Mouse (Mus musculus): ENCODE results near the gene Il31ra. TPM values are rescaled to one million over a fixed set of nuclear protein-coding genes. Genes with fewer than 3 reads are reported as not detected.

The Il31ra gene
- polyA plus RNA-seq, 1 experiment from 2014 or later = 0.22 TPM

DNA sequence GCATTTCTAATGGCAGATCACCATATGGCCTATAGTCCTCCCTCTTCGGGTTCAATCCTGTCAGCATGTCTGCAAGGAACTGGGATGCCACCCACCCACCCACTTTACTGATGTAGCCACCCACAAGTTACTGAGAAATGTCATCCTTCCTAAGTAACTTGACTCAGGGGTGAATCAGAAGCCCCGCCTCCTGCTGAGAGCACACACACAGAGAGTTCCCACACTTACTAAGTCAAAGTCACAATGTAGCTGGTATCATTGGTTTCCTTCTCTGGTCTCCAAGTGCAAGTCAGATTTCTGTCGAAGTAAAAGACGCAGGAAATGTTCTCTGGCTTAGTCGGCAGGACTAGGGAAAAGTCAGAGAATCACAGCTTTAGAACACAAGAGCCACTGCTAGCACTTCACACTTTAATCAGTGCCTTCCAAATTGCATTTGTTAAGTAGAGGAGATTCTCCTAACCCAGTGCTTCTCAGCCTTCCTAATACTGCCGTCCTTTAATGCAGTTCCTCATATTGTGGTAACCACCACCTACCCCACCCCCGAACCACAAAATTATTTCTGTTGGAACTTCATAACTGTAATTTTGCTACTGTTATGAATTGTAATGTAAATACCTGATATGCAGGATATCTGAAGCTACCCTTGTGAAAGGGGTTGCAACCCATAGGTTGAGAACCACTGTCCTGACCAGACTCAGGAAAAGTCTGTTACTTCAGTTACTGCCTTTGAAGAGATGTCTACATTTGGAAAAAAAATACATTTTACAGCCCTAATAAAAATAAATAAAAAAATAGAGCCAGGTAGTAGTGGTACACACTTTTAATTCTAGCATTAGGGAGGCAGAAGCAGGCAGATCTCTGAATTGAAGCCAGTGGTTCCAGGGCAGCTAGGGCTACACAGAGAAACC lies 42.3 kb downstream of the Il31ra start:
- Histone ChIP-seq H3K4me1 (ENCODE audit: control insufficient read depth, insufficient read depth, low read length) (no peaks in the 10 kb centered on the region), H3K36me3 (ENCODE audit: control insufficient read depth, insufficient read depth, low read length) (no peaks in the 10 kb centered on the region), H3K4me3 (ENCODE audit: low read depth, low read length) (no peak overlapping the region), H3K9me3 (ENCODE audit: control insufficient read depth, low read depth, low read length) (no peaks in the 10 kb centered on the region), H3K27ac (ENCODE audit: low read length) (no peak overlapping the region), H3K27me3 (ENCODE audit: control insufficient read depth, insufficient read depth, low read length) (no peaks in the 10 kb centered on the region), H3K9ac (replicated peaks; ENCODE audit: low read depth, low read length) (no peak overlapping the region), H3K4me2 (replicated peaks; ENCODE audit: low read depth, low read length) (no peak overlapping the region)
- ATAC-seq (ENCODE audit: insufficient number of reproducible peaks, insufficient read depth, low FRiP score, low read depth) = no peak
- 74% methylated on average over 7 of the region's 7 CpGs for WGBS

DNA sequence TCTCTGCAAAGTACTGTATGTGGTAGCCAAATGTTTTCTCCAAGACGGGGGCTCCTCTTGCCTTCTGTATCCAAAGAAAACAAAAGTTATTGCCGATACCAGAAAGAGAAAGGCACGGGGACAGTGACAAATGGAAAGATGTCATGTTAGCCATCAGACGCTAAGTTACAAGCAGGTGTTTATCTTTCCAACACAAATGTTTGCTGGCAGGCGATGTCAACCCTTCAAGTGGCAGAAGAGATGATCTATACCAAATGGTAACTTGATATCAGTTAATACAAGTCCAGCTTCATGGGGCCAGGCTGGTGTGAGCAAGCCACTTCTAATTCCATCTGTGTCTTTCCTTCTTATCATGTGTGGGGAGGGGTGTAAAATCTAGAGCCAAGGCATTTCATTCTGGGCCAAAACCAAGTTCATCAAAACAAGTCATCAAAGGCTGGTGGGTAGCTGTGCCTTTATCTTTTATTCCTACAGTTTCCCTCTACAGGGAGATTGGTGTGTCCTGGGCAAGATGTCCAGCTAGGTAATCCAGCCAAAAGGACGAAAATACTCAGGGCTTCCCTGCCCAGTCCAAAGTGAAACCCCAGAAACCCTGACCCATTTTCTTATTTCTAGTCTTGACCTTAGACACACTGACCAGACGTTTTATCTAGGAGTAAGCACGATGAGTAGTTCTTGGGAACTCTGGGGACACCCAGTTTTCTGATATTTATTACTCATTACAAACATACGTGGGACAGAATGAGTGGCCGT lies 52.8 kb downstream of the Il31ra start:
- no peaks in the 10 kb centered on the region for H3K4me1 ChIP-seq (ENCODE audit: control insufficient read depth, insufficient read depth, low read length)
- H3K27ac ChIP-seq (ENCODE audit: low read length) = no peak overlapping the region
- WGBS = 60% methylated on average over 10 of the region's 10 CpGs
- no peak for ATAC-seq (ENCODE audit: insufficient number of reproducible peaks, insufficient read depth, low FRiP score, low read depth)
- H3K4me3 ChIP-seq (ENCODE audit: low read depth, low read length) = no peak overlapping the region
- no peaks in the 10 kb centered on the region for H3K9me3 ChIP-seq (ENCODE audit: control insufficient read depth, low read depth, low read length)
- no peak overlapping the region for H3K4me2 ChIP-seq (replicated peaks; ENCODE audit: low read depth, low read length)
- H3K27me3 ChIP-seq (ENCODE audit: control insufficient read depth, insufficient read depth, low read length) = no peaks in the 10 kb centered on the region
- H3K36me3 ChIP-seq (ENCODE audit: control insufficient read depth, insufficient read depth, low read length) = no peaks in the 10 kb centered on the region
- H3K9ac ChIP-seq (replicated peaks; ENCODE audit: low read depth, low read length) = no peak overlapping the region

DNA sequence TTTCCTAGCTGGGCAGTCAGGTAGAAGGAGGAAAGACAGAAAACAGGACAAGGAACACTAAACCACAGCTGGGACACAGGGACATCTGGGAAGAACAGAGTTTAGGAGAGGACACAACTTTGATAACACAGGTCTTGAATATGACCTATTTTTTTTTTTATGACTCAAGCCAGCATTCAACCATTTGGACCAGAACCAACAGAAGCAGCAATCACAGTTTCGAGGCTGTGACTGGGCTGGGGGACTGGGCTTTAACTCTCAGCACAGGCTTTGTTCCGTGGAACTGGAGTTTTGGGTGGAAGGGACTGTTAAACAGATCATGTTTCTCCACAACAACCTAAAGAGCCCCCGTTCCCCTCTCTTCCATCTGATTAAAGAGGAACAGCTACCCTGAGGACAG lies 53.5 kb downstream of the Il31ra start:
- Histone ChIP-seq H3K27me3 (ENCODE audit: control insufficient read depth, insufficient read depth, low read length) (no peaks in the 10 kb centered on the region), H3K27ac (ENCODE audit: low read length) (no peak overlapping the region), H3K4me3 (ENCODE audit: low read depth, low read length) (no peak overlapping the region), H3K4me2 (replicated peaks; ENCODE audit: low read depth, low read length) (no peak overlapping the region), H3K9me3 (ENCODE audit: control insufficient read depth, low read depth, low read length) (no peaks in the 10 kb centered on the region), H3K36me3 (ENCODE audit: control insufficient read depth, insufficient read depth, low read length) (no peaks in the 10 kb centered on the region), H3K9ac (replicated peaks; ENCODE audit: low read depth, low read length) (no peak overlapping the region), H3K4me1 (ENCODE audit: control insufficient read depth, insufficient read depth, low read length) (no peaks in the 10 kb centered on the region)
- WGBS = 49% methylated on average over 3 of the region's 3 CpGs
- no peak for ATAC-seq (ENCODE audit: insufficient number of reproducible peaks, insufficient read depth, low FRiP score, low read depth)

DNA sequence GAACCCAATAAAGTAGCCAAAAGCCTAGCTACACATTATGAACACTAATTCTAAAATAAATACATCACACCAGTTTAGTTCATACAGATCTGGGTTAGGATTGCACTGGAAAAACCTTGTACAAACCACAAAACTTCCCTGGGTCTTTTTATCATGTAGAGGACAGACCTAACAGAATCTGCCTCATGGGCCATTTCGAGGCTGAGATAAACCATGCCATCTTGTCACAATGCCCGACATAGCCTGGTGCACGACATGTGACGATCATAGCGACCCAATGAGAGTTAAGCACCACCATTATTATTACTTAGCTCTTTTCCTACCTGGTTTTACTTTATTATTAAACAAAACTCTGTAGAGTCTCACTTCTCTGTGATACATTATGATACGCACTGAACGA lies 57.1 kb downstream of the Il31ra start:
- 88% methylated on average over 7 of the region's 7 CpGs for WGBS
- H3K9ac ChIP-seq (replicated peaks; ENCODE audit: low read depth, low read length) = no peak overlapping the region
- no peak overlapping the region for H3K27ac ChIP-seq (ENCODE audit: low read length)
- H3K4me1 ChIP-seq (ENCODE audit: control insufficient read depth, insufficient read depth, low read length) = no peaks in the 10 kb centered on the region
- no peak overlapping the region for H3K4me3 ChIP-seq (ENCODE audit: low read depth, low read length)
- H3K36me3 ChIP-seq (ENCODE audit: control insufficient read depth, insufficient read depth, low read length) = no peaks in the 10 kb centered on the region
- no peak overlapping the region for H3K4me2 ChIP-seq (replicated peaks; ENCODE audit: low read depth, low read length)
- no peak for ATAC-seq (ENCODE audit: insufficient number of reproducible peaks, insufficient read depth, low FRiP score, low read depth)
- no peaks in the 10 kb centered on the region for H3K9me3 ChIP-seq (ENCODE audit: control insufficient read depth, low read depth, low read length)
- H3K27me3 ChIP-seq (ENCODE audit: control insufficient read depth, insufficient read depth, low read length) = no peaks in the 10 kb centered on the region

DNA sequence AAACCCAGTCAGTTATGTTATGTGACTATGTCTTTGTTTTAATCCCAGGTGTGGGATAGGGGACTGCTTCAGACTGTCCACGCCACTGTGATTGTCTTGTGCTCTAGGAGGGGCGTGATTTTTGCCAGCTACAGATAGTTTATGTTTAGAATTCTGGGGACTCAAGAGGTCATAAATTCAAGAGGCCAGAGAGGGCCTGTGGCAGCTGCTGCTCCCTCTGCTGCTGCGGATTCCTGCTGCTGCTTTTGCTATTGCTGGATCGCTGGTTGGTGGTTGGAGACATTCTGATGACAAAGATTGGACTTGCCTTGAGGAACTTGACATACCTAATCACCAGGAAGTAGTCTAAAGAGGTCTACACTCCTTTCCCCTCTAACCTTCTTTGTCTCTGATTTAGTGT lies 57.5 kb downstream of the Il31ra start:
- Histone ChIP-seq H3K27ac (ENCODE audit: low read length) (no peak overlapping the region), H3K27me3 (ENCODE audit: control insufficient read depth, insufficient read depth, low read length) (no peaks in the 10 kb centered on the region), H3K4me1 (ENCODE audit: control insufficient read depth, insufficient read depth, low read length) (no peaks in the 10 kb centered on the region), H3K9ac (replicated peaks; ENCODE audit: low read depth, low read length) (no peak overlapping the region), H3K36me3 (ENCODE audit: control insufficient read depth, insufficient read depth, low read length) (no peaks in the 10 kb centered on the region), H3K4me2 (replicated peaks; ENCODE audit: low read depth, low read length) (no peak overlapping the region), H3K9me3 (ENCODE audit: control insufficient read depth, low read depth, low read length) (no peaks in the 10 kb centered on the region), H3K4me3 (ENCODE audit: low read depth, low read length) (no peak overlapping the region)
- no peak for ATAC-seq (ENCODE audit: insufficient number of reproducible peaks, insufficient read depth, low FRiP score, low read depth)
- 39% methylated on average over 4 of the region's 4 CpGs for WGBS

DNA sequence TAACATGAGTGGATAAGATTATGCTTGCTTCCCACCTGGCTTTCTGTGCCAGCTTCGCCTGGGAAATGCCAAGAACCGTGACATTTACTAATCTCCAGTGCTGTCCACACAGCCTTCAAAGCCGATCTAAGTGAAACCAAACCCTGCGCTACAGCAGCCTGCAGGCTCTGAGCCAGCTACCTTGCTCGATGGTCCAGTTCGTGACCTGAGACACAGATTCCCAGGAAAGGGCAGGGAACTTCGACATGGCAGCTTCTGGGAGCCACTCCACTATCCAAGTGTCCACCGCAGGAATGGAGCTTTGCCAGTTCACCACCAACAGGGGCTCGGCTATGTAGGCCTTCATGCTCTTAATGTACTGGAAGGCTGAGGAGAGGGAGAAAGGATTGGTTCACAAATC lies 60.6 kb downstream of the Il31ra start:
- no peaks in the 10 kb centered on the region for H3K9me3 ChIP-seq (ENCODE audit: control insufficient read depth, low read depth, low read length)
- no peaks in the 10 kb centered on the region for H3K4me1 ChIP-seq (ENCODE audit: control insufficient read depth, insufficient read depth, low read length)
- no peak overlapping the region for H3K9ac ChIP-seq (replicated peaks; ENCODE audit: low read depth, low read length)
- no peak overlapping the region for H3K4me3 ChIP-seq (ENCODE audit: low read depth, low read length)
- no peaks in the 10 kb centered on the region for H3K27me3 ChIP-seq (ENCODE audit: control insufficient read depth, insufficient read depth, low read length)
- WGBS = 71% methylated on average over 9 of the region's 9 CpGs
- H3K4me2 ChIP-seq (replicated peaks; ENCODE audit: low read depth, low read length) = no peak overlapping the region
- H3K36me3 ChIP-seq (ENCODE audit: control insufficient read depth, insufficient read depth, low read length) = no peaks in the 10 kb centered on the region
- H3K27ac ChIP-seq (ENCODE audit: low read length) = no peak overlapping the region
- no peak for ATAC-seq (ENCODE audit: insufficient number of reproducible peaks, insufficient read depth, low FRiP score, low read depth)

DNA sequence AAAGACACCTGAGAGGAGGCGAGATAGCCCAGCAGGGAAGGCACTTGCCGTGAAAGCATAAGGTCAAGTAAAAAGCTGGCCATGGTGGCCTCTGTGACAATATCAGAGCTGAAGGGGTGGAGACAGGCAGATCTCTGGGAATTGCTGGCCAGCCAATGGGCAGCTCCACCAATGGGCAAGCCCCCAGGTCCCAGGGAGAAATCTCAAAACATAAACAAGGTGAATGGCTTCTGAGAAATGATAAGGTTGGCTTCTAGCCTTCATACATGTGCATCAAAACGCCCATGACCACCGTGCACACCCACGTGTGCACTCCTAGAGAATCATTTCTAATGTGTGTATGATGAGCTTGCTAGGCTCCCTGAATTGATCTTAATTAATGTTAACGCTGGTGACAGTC lies 61.9 kb downstream of the Il31ra start:
- ATAC-seq (ENCODE audit: insufficient number of reproducible peaks, insufficient read depth, low FRiP score, low read depth) = no peak
- Histone ChIP-seq H3K36me3 (ENCODE audit: control insufficient read depth, insufficient read depth, low read length) (no peaks in the 10 kb centered on the region), H3K4me1 (ENCODE audit: control insufficient read depth, insufficient read depth, low read length) (no peaks in the 10 kb centered on the region), H3K4me2 (replicated peaks; ENCODE audit: low read depth, low read length) (no peak overlapping the region), H3K9ac (replicated peaks; ENCODE audit: low read depth, low read length) (no peak overlapping the region), H3K4me3 (ENCODE audit: low read depth, low read length) (no peak overlapping the region), H3K27ac (ENCODE audit: low read length) (no peak overlapping the region), H3K9me3 (ENCODE audit: control insufficient read depth, low read depth, low read length) (no peaks in the 10 kb centered on the region), H3K27me3 (ENCODE audit: control insufficient read depth, insufficient read depth, low read length) (no peaks in the 10 kb centered on the region)
- 85% methylated on average over 6 of the region's 6 CpGs for WGBS

DNA sequence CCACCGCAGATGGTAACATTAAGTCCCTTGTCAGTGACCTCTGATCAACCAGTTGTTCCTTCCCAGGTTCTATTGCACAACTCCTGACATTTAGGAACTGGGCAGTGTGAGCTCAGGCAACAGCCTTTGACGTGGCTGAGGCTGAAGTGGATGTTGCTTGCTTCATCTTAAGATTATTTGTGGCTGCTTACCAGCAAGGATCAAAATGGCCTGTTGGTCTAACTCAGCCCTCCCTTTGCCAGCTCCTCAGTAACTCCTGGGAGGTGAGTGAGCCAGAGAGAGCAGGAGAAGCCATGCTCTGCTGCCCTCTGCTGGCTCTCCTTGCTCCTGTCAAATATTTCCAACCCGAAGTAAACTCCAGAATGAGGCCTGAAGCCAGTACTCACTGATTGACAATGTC lies 64.3 kb downstream of the Il31ra start:
- H3K4me1 ChIP-seq (ENCODE audit: control insufficient read depth, insufficient read depth, low read length) = no peaks in the 10 kb centered on the region
- H3K9me3 ChIP-seq (ENCODE audit: control insufficient read depth, low read depth, low read length) = no peaks in the 10 kb centered on the region
- WGBS = 40% methylated on average over 3 of the region's 3 CpGs
- no peak overlapping the region for H3K4me3 ChIP-seq (ENCODE audit: low read depth, low read length)
- no peak overlapping the region for H3K4me2 ChIP-seq (replicated peaks; ENCODE audit: low read depth, low read length)
- no peak overlapping the region for H3K27ac ChIP-seq (ENCODE audit: low read length)
- H3K36me3 ChIP-seq (ENCODE audit: control insufficient read depth, insufficient read depth, low read length) = no peaks in the 10 kb centered on the region
- no peaks in the 10 kb centered on the region for H3K27me3 ChIP-seq (ENCODE audit: control insufficient read depth, insufficient read depth, low read length)
- H3K9ac ChIP-seq (replicated peaks; ENCODE audit: low read depth, low read length) = no peak overlapping the region
- ATAC-seq (ENCODE audit: insufficient number of reproducible peaks, insufficient read depth, low FRiP score, low read depth) = no peak

Data from stomach, embryonic 14.5 days (tissue).